Mouse (Mus musculus) lung, embryonic 14.5 days (tissue): ENCODE measurements around the gene Ddx24. TPM values are rescaled to one million over a fixed set of nuclear protein-coding genes. Genes with fewer than 3 reads are reported as not detected.

ENCODE experiments used
- ATAC-seq: fragments of 200-750 bp; cut with Nextera tagmentation; 2 replicates; pipeline ENCODE4 v1.8.0; 2017; ENCODE audit warnings: mild to moderate bottlenecking, moderate TSS enrichment, moderate library complexity; ENCODE audit not compliant: insufficient read depth
- DNase-seq: peaks from one replicate; pipeline ENCODE4 v3.0.0-alpha.2; 2015
- H3K27ac ChIP-seq: fragments of 300-500 bp; sonication (generic); 2 replicates; pipeline ENCODE4 v1.5.1; 2014; ENCODE audit warnings: low read depth, mild to moderate bottlenecking, moderate library complexity
- H3K27me3 ChIP-seq: fragments of 300-500 bp; sonication (generic); 2 replicates; pipeline ENCODE4 v1.6.1; 2014; ENCODE audit warnings: low read length, control low read depth; ENCODE audit not compliant: insufficient read depth
- H3K36me3 ChIP-seq: fragments of 300-500 bp; sonication (generic); 2 replicates; pipeline ENCODE4 v1.6.1; 2014; ENCODE audit warnings: control low read depth; ENCODE audit not compliant: insufficient read depth
- H3K4me1 ChIP-seq: fragments of 300-500 bp; sonication (generic); 2 replicates; pipeline ENCODE4 v1.6.1; 2014; ENCODE audit warnings: antibody characterized with exemption, control low read depth; ENCODE audit not compliant: insufficient read depth
- H3K4me2 ChIP-seq: fragments of 300-500 bp; sonication (generic); 2 replicates; pipeline ENCODE4 v1.6.1; 2014; ENCODE audit warnings: mild to moderate bottlenecking
- H3K4me3 ChIP-seq: fragments of 300-500 bp; sonication (generic); 2 replicates; pipeline ENCODE4 v1.5.1; 2014; ENCODE audit warnings: low read depth, low read length
- H3K9ac ChIP-seq: fragments of 300-500 bp; sonication (generic); 2 replicates; pipeline ENCODE4 v1.6.1; 2014
- H3K9me3 ChIP-seq: fragments of 300-500 bp; sonication (generic); 2 replicates; pipeline ENCODE4 v1.6.1; 2016; ENCODE audit warnings: low read depth, low read length, control low read depth
- CTCF ChIP-seq: IDR thresholded peaks from 2 replicates; pipeline ENCODE4 v1.5.1; 2016; ENCODE audit warnings: antibody characterized with exemption, low read depth
- WGBS: fragments of 180-500 bp; shearing (Covaris S2); extraction: QIAGEN DNeasy Blood & Tissue Kit; methylation state at CpG from one replicate; pipeline ENCODE4 v1.1.7; 2014; 5-methylcytosine and 5-hydroxymethylcytosine counted together
- polyA plus RNA-seq: library from polyadenylated mRNA; unstranded; fragments of >200 nt; fragmentation: Nextera tagmentation; extraction: Ambion mirVana; gene quantifications from 2 replicates; pipeline ENCODE4 v1.2.1, GENCODE M21; 2014

Gene Ddx24
- polyA plus RNA-seq, 1 experiment from 2014 or later: 78.6 TPM

DNA sequence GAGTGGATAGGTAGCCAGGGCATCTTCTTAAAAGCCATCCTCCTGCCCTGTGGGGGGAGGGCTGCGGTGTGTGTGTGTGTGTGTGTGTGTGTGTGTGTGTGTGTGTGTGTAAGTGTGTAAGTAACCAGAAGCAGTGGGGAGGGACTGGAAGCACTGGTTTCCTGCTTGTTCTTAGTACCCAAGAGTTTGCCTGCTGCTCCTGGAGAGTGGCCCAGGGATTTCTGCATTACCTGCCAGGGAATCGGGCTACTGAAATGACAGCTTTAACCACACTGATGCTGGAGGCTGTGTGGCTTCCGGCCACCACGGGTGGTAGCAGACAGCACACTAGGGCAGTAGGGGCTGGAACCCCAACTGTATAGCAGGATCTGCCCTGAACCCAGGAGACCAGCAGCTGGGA, 35.6 kb downstream of the Ddx24 start:
- no peak for ATAC-seq
- no peak overlapping the region for H3K27ac ChIP-seq
- WGBS: 64% methylated on average over 4 of the region's 4 CpGs
- H3K4me2 ChIP-seq: peak overlapping the region; percentile 85
- H3K9ac ChIP-seq: no peak overlapping the region; the same call in 1 of the 2 replicates
- peak overlapping the region; percentile 69; the same call in 1 of the 2 replicates for H3K4me3 ChIP-seq
- no peak for DNase-seq
- 0 out of 2 replicates have a peak, but pooled peaks cover 6% of the 10 kb centered on the region for H3K4me1 ChIP-seq
- no peaks in the 10 kb centered on the region for H3K27me3 ChIP-seq
- H3K36me3 ChIP-seq: no peaks in the 10 kb centered on the region
- no peak for TF ChIP-seq CTCF
- no peaks in the 10 kb centered on the region for H3K9me3 ChIP-seq

- 77% methylated on average over 2 of the region's 2 CpGs for WGBS
- Histone ChIP-seq H3K9me3 (no peaks in the 10 kb centered on the region), H3K4me1 (0 out of 2 replicates have a peak, but pooled peaks cover 6% of the 10 kb centered on the region), H3K4me2 (peak overlapping the region; percentile 85), H3K36me3 (no peaks in the 10 kb centered on the region), H3K27me3 (no peaks in the 10 kb centered on the region), H3K9ac (peak overlapping the region; percentile 80), H3K4me3 (peak overlapping the region; percentile 69), H3K27ac (peak overlapping the region; percentile 60; the same call in 1 of the 2 replicates)
- ATAC-seq: no peak
- TF ChIP-seq CTCF: no peak
- no peak for DNase-seq
Observed at GRCm38 (mm10) chr12:103389348-103389727, 36.3 kb downstream of the Ddx24 start.

GRCm38 (mm10) chr12:103388505-103389347, 36.9 kb downstream of the Ddx24 start, which contains the start of gene Otub2:
TSS of gene Otub2 (plus strand) at chr12:103388682.
- Histone ChIP-seq H3K36me3 (no peaks in the 10 kb centered on the region), H3K9ac (peak within 1 kb of the TSS; percentile 80), H3K27ac (peak within 1 kb of the TSS; percentile 60; the same call in 1 of the 2 replicates), H3K4me2 (peak within 1 kb of the TSS; percentile 85), H3K9me3 (no peaks in the 10 kb centered on the region), H3K4me1 (0 out of 2 replicates have a peak, but pooled peaks cover 6% of the 10 kb centered on the region), H3K27me3 (no peaks in the 10 kb centered on the region), H3K4me3 (peak within 1 kb of the TSS; percentile 69)
- DNase-seq (peak; percentile 99), ATAC-seq (peak; percentile 99)
- 0 out of 2 replicates have a peak, but pooled peaks have one; percentile 2 for TF ChIP-seq CTCF
- under 1% methylated on average over 58 of the region's 58 CpGs for WGBS

- WGBS: 79% methylated on average over 4 of the region's 4 CpGs
- ATAC-seq (no peak), DNase-seq (no peak)
- H3K9ac ChIP-seq: no peak overlapping the region
- no peaks in the 10 kb centered on the region for H3K27me3 ChIP-seq
- no peak overlapping the region for H3K4me3 ChIP-seq
- no peaks in the 10 kb centered on the region for H3K36me3 ChIP-seq
- no peak overlapping the region for H3K27ac ChIP-seq
- no peak for TF ChIP-seq CTCF
- no peaks in the 10 kb centered on the region for H3K9me3 ChIP-seq
- H3K4me2 ChIP-seq: no peak overlapping the region
- H3K4me1 ChIP-seq: no peaks in the 10 kb centered on the region
Observed at GRCm38 (mm10) chr12:103380226-103380625, 45.4 kb downstream of the Ddx24 start.

GRCm38 (mm10) chr12:103376774-103377173, 48.9 kb downstream of the Ddx24 start:
- no peak for TF ChIP-seq CTCF
- Histone ChIP-seq H3K4me1 (no peaks in the 10 kb centered on the region), H3K36me3 (no peaks in the 10 kb centered on the region), H3K4me3 (no peak overlapping the region), H3K27me3 (no peaks in the 10 kb centered on the region), H3K9me3 (no peaks in the 10 kb centered on the region), H3K9ac (no peak overlapping the region), H3K27ac (no peak overlapping the region), H3K4me2 (no peak overlapping the region)
- DNase-seq (no peak), ATAC-seq (no peak)
- WGBS: 60% methylated on average over 4 of the region's 4 CpGs

DNA sequence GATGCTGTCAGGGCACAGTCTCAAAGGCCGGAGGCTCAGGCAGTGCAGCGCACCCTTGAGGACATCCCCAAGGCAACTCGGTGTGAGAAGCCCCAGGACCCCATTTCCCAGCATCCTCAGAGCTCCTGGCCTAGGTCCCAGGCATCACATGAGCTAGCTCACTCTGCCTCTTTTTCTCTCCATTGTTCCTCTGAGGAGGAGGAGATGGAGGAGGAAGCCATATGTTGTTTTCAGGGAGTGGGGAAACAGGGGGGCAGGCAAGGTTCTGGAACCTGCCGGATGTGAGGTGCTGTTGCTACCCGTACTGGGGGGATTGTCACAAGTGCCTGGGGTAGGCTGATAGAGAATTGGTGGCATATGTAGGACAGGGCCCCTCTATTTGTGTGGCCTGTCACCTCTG, 49.5 kb downstream of the Ddx24 start:
- ATAC-seq (peak; percentile 19; the same call in 1 of the 2 replicates), DNase-seq (no peak)
- no peak overlapping the region for H3K27ac ChIP-seq
- no peaks in the 10 kb centered on the region for H3K9me3 ChIP-seq
- no peaks in the 10 kb centered on the region for H3K27me3 ChIP-seq
- no peaks in the 10 kb centered on the region for H3K4me1 ChIP-seq
- H3K4me2 ChIP-seq: no peak overlapping the region
- no peak for TF ChIP-seq CTCF
- no peak overlapping the region for H3K4me3 ChIP-seq
- H3K9ac ChIP-seq: no peak overlapping the region
- no peaks in the 10 kb centered on the region for H3K36me3 ChIP-seq
- 61% methylated on average over 5 of the region's 5 CpGs for WGBS

GRCm38 (mm10) chr12:103373530-103374236, 51.9 kb downstream of the Ddx24 start:
- 47% methylated on average over 8 of the region's 8 CpGs for WGBS
- no peaks in the 10 kb centered on the region for H3K36me3 ChIP-seq
- H3K4me2 ChIP-seq: no peak overlapping the region
- no peak overlapping the region for H3K9ac ChIP-seq
- no peak overlapping the region for H3K27ac ChIP-seq
- no peak overlapping the region for H3K4me3 ChIP-seq
- DNase-seq: no peak
- ATAC-seq: no peak
- no peaks in the 10 kb centered on the region for H3K4me1 ChIP-seq
- no peaks in the 10 kb centered on the region for H3K9me3 ChIP-seq
- H3K27me3 ChIP-seq: no peaks in the 10 kb centered on the region
- no peak for TF ChIP-seq CTCF
